Mouse (Mus musculus): ENCODE measurements around the gene Itm2b.

GRCm38 (mm10) chr14:73399866-73400618 is 15.0 kb upstream of the Itm2b start:
- no peak for TF ChIP-seq POLR2A (IDR thresholded peaks at IDR 0.05; ENCODE audit: extremely low read depth, insufficient read depth, low read length)
- no peak for TF ChIP-seq CTCF (IDR thresholded peaks at IDR 0.05; ENCODE audit: extremely low read depth, insufficient read depth, low read length)

All from cortical plate, adult 2 months (tissue).